Mouse (Mus musculus) retina, embryonic 14.5 days (tissue): ENCODE data around the gene Fam186b.

Experiments
- DNase-seq: peaks from one replicate; pipeline ENCODE4 v3.0.0-alpha.2; 2015; ENCODE audit warnings: low spot score

Fam186b gene

GRCm38 (mm10) chr15:99295484-99295981, at the start of gene Fam186b:
TSS of gene Fam186b (minus strand) at chr15:99295888.
- DNase-seq: peak; percentile 63

- no peak for DNase-seq
Measured at GRCm38 (mm10) chr15:99344961-99345360, 49.3 kb upstream of the Fam186b start.

- no peak for DNase-seq
Measured at GRCm38 (mm10) chr15:99344148-99344870, 48.6 kb upstream of the Fam186b start.

GRCm38 (mm10) chr15:99343414-99344147, 47.9 kb upstream of the Fam186b start:
- DNase-seq: no peak

- DNase-seq: no peak
Measured at GRCm38 (mm10) chr15:99342194-99342981, 46.7 kb upstream of the Fam186b start.

- no peak for DNase-seq
Measured at GRCm38 (mm10) chr15:99341102-99341501, 45.4 kb upstream of the Fam186b start.

GRCm38 (mm10) chr15:99339669-99340068, 44.0 kb upstream of the Fam186b start:
- DNase-seq: no peak

- DNase-seq: no peak
Measured at GRCm38 (mm10) chr15:99338916-99339315, 43.2 kb upstream of the Fam186b start.

GRCm38 (mm10) chr15:99335801-99336320, 40.2 kb upstream of the Fam186b start:
- DNase-seq: no peak

GRCm38 (mm10) chr15:99334500-99334899, 38.8 kb upstream of the Fam186b start:
- DNase-seq: no peak

GRCm38 (mm10) chr15:99333676-99334065, 38.0 kb upstream of the Fam186b start:
- DNase-seq: no peak

- DNase-seq: no peak
Measured at GRCm38 (mm10) chr15:99332921-99333675, 37.4 kb upstream of the Fam186b start.

GRCm38 (mm10) chr15:99332111-99332510, 36.4 kb upstream of the Fam186b start:
- DNase-seq: no peak

- no peak for DNase-seq
Measured at GRCm38 (mm10) chr15:99331341-99331740, 35.7 kb upstream of the Fam186b start.

- DNase-seq: no peak
Measured at GRCm38 (mm10) chr15:99330324-99330723, 34.6 kb upstream of the Fam186b start.

GRCm38 (mm10) chr15:99328011-99328410, 32.3 kb upstream of the Fam186b start:
- DNase-seq: no peak

- DNase-seq: peak; percentile 54
Measured at GRCm38 (mm10) chr15:99326959-99327358, 31.3 kb upstream of the Fam186b start.

GRCm38 (mm10) chr15:99326407-99326806, 30.7 kb upstream of the Fam186b start:
- no peak for DNase-seq

GRCm38 (mm10) chr15:99325598-99325997, 29.9 kb upstream of the Fam186b start:
- no peak for DNase-seq

- DNase-seq: no peak
Measured at GRCm38 (mm10) chr15:99324151-99324550, 28.5 kb upstream of the Fam186b start.

- no peak for DNase-seq
Measured at GRCm38 (mm10) chr15:99320978-99321377, 25.3 kb upstream of the Fam186b start.
